Mouse (Mus musculus) C2C12 (cell line): ENCODE results near the gene Gm49387.

Experiments used
- CEBPB ChIP-seq: IDR thresholded peaks from one replicate; pipeline ENCODE4 v1.6.1; 2011; ENCODE audit warnings: low read depth, mild to moderate bottlenecking, control low read depth, moderate library complexity
- CTCF ChIP-seq: IDR thresholded peaks from one replicate; pipeline ENCODE4 v1.5.1; 2011; ENCODE audit not compliant: control insufficient read depth, insufficient read depth, insufficient read length
- MYOG ChIP-seq: IDR thresholded peaks from one replicate; pipeline ENCODE4 v1.6.1; 2011; ENCODE audit not compliant: control insufficient read depth, insufficient read length; ENCODE audit errors: extremely low read depth

DNA sequence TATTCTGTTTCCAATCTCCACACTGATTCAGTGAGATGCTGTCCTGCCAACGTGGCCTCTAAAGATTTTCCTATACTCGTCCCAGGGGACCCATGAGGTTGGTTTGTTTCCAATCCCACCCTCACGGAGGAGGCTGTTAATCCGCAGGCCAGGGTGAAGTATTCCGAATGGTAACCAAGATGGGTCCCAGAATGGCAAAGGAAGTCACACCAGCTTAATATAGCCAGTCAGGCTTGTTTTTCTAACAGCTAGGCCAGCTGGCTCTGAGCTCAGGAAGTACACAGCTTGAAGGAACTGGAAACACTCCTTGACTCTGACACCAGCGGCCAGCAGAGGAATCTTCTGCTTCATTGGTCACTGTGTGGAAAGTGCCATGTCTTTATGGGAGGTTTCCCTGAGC is 103.4 kb downstream of the Gm49387 start:
- TF ChIP-seq CTCF (no peak), MYOG (no peak), CEBPB (no peak)
